ENCODE assay signal across 10 mouse cellular contexts in the genomic region with DNA sequence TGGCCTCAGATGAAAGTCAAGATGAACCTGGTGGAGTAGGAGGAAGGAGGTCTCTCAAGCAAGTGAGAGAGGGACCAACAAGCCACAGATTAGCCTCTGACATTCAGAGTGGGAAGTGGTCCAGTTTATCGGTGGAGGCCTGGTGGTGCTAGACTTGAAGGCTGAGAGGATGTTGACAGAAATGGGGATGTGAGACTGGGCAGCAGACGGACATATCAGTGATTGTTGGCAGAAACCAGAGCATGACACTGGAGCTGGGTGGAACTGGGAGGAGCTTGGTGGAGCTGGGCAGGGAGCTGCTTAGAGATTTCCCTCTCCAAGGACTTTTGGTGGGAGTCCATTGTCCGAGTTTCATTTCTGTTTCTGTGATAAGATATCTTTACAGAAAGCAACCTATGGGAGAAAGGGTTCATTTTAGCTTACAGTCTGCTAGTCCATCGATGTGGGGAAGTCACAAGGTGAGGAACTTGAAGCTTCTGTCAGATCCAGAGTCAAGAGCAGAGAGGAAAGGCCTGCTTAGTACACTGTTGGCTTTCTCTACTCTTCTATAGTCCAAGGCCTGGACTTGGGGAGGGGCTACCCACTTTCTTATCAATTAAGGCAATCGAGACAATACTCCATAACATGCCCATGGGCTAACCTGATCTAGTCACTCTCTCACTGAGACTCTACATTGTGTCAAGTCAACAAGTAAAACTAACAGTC.
DNase-seq lines count a peak whose midpoint lies in the region; ATAC-seq lines count a peak whose summit lies in the region.
"Had no signal": no experiment of that assay in that cellular context is flagged by ENCODE, and none has a peak within 500 bp of the region (broad histone marks: within the 10 kb centered on the region; RNA-seq: fewer than 3 reads in every experiment).

No protein-coding gene starts in this region.

- no peaks in the 10 kb centered on the region for H3K4me1 ChIP-seq in liver, embryonic 15.5 days (replicated peaks)
- no peaks in the 10 kb centered on the region for H3K4me1 ChIP-seq in intestine, embryonic 16.5 days (ENCODE audit: control insufficient read depth, insufficient read depth, low read length)
- H3K4me1 ChIP-seq in midbrain, embryonic 10.5 days = 0 out of 2 replicates have a peak, but pooled peaks cover 7% of the 10 kb centered on the region
- H3K4me1 ChIP-seq: kidney, embryonic 15.5 days; liver, embryonic 13.5 days had no signal

- H3K36me3 ChIP-seq in liver, embryonic 15.5 days (replicated peaks) = no peaks in the 10 kb centered on the region
- no peaks in the 10 kb centered on the region for H3K36me3 ChIP-seq in intestine, embryonic 16.5 days (ENCODE audit: control insufficient read depth, insufficient read depth, low read length)
- H3K36me3 ChIP-seq in midbrain, embryonic 10.5 days = no peaks in the 10 kb centered on the region
- H3K36me3 ChIP-seq: kidney, embryonic 15.5 days; liver, embryonic 13.5 days had no signal

- no peak overlapping the region for H3K9ac ChIP-seq in liver, embryonic 15.5 days
- no peak overlapping the region for H3K9ac ChIP-seq in intestine, embryonic 16.5 days (ENCODE audit: low read depth, low read length)
- H3K9ac ChIP-seq: kidney, embryonic 15.5 days; liver, embryonic 13.5 days had no signal

- no peak overlapping the region for H3K4me2 ChIP-seq in liver, embryonic 15.5 days
- no peak overlapping the region for H3K4me2 ChIP-seq in intestine, embryonic 16.5 days (ENCODE audit: low read depth, low read length)
- H3K4me2 ChIP-seq: kidney, embryonic 15.5 days; liver, embryonic 13.5 days had no signal

- H3K27me3 ChIP-seq in liver, embryonic 15.5 days = no peaks in the 10 kb centered on the region
- H3K27me3 ChIP-seq in intestine, embryonic 16.5 days (replicated peaks; ENCODE audit: control insufficient read depth, insufficient read depth, low read length) = no peaks in the 10 kb centered on the region
- no peaks in the 10 kb centered on the region for H3K27me3 ChIP-seq in midbrain, embryonic 10.5 days (ENCODE audit: low read depth, poor library complexity, severe bottlenecking)
- H3K27me3 ChIP-seq: kidney, embryonic 15.5 days; liver, embryonic 13.5 days had no signal

- H3K4me3 ChIP-seq in liver, embryonic 15.5 days (replicated peaks) = no peak overlapping the region
- H3K4me3 ChIP-seq in intestine, embryonic 16.5 days (ENCODE audit: low read length) = no peak overlapping the region
- no peak overlapping the region for H3K4me3 ChIP-seq in midbrain, embryonic 10.5 days
- H3K4me3 ChIP-seq: kidney, embryonic 15.5 days; liver, embryonic 13.5 days had no signal

- WGBS in liver, embryonic 15.5 days (ENCODE audit: insufficient replicate concordance) = 26% methylated on average over 5 of the region's 5 CpGs
- 62% methylated on average over 5 of the region's 5 CpGs for WGBS in intestine, embryonic 16.5 days
- WGBS in midbrain, embryonic 10.5 days = 78% methylated on average over 5 of the region's 5 CpGs

- no peaks in the 10 kb centered on the region for H3K9me3 ChIP-seq in liver, embryonic 15.5 days (replicated peaks)
- H3K9me3 ChIP-seq in intestine, embryonic 16.5 days (ENCODE audit: control insufficient read depth, low read length) = no peaks in the 10 kb centered on the region
- H3K9me3 ChIP-seq in midbrain, embryonic 10.5 days (replicated peaks) = no peaks in the 10 kb centered on the region
- H3K9me3 ChIP-seq: kidney, embryonic 15.5 days; liver, embryonic 13.5 days had no signal

- 0 out of 2 replicates have a peak, but pooled peaks have one; percentile 42 for ATAC-seq in liver, embryonic 15.5 days (ENCODE audit: insufficient read depth)
- ATAC-seq in intestine, embryonic 16.5 days = no peak

- DNase-seq in gastrocnemius, adult 18-20 months (ENCODE audit: low spot score) = peak; percentile 25
- no peak for DNase-seq in gastrocnemius, postnatal 10 days
- peak; percentile 11 for DNase-seq in 416B (ENCODE audit: low read depth)
- peak; percentile 65 to 86 for DNase-seq in heart, adult 18-20 months
- no peak for DNase-seq in cerebellum, adult 11 months
- no peak for DNase-seq in midbrain, embryonic 10.5 days (ENCODE audit: low spot score)
- DNase-seq: liver, embryonic 13.5 days had no signal

- no peak overlapping the region for H3K27ac ChIP-seq in liver, embryonic 15.5 days (replicated peaks)
- H3K27ac ChIP-seq in intestine, embryonic 16.5 days (ENCODE audit: low read length) = no peak overlapping the region
- no peak overlapping the region for H3K27ac ChIP-seq in midbrain, embryonic 10.5 days (replicated peaks)
- H3K27ac ChIP-seq: kidney, embryonic 15.5 days; liver, embryonic 13.5 days had no signal

Comparison
In these comparisons a context has a peak if more than half of its experiments do, and no peak if none do; other contexts are left out.
1. DNase-seq: peak in gastrocnemius, adult 18-20 months (single experiment), 416B (single experiment) and heart, adult 18-20 months (2 of 2); none in gastrocnemius, postnatal 10 days (single experiment), cerebellum, adult 11 months (single experiment) and midbrain, embryonic 10.5 days (single experiment).